Mouse (Mus musculus) myocyte (in vitro differentiated cells): Measurements from ENCODE around the gene Olfr799. TPM values are rescaled to one million over a fixed set of nuclear protein-coding genes. Genes with fewer than 3 reads are reported as not detected.

Experiments
- H3K27me3 ChIP-seq: one replicate; pipeline ENCODE4 v1.6.1; 2011; ENCODE audit not compliant: control insufficient read depth, insufficient read depth, insufficient read length
- H3K36me3 ChIP-seq: one replicate; pipeline ENCODE4 v1.6.1; 2011; ENCODE audit not compliant: control insufficient read depth, insufficient read depth
- H3K4me2 ChIP-seq: one replicate; pipeline ENCODE4 v1.6.1; 2011; ENCODE audit warnings: low read depth, control low read depth
- H3K4me3 ChIP-seq: one replicate; pipeline ENCODE4 v1.5.1; 2011; ENCODE audit warnings: mild to moderate bottlenecking, control low read depth, moderate library complexity
- H3K79me2 ChIP-seq: one replicate; pipeline ENCODE4 v1.6.1; 2011; ENCODE audit not compliant: control insufficient read depth, insufficient read depth
- H3ac ChIP-seq: one replicate; pipeline ENCODE4 v1.6.1; 2011; ENCODE audit not compliant: control insufficient read depth, insufficient read length
- CEBPB ChIP-seq: IDR thresholded peaks from 2 replicates; pipeline ENCODE4 v1.6.1; 2011; ENCODE audit warnings: mild to moderate bottlenecking, moderate library complexity; ENCODE audit not compliant: poor library complexity, insufficient read depth, severe bottlenecking
- E2F4 ChIP-seq: IDR thresholded peaks from one replicate; pipeline ENCODE4 v1.6.1; 2011; ENCODE audit warnings: mild to moderate bottlenecking, control low read depth, moderate library complexity; ENCODE audit not compliant: insufficient read depth
- MAX ChIP-seq: IDR thresholded peaks from one replicate; pipeline ENCODE4 v1.6.1; 2011; ENCODE audit warnings: low read depth, mild to moderate bottlenecking, control low read depth
- MYOD1 ChIP-seq, 3 experiments: IDR thresholded peaks; one replicate each; pipeline ENCODE4 v1.6.1; 2011; ENCODE audit warnings: control low read depth in 2 of 3, low read depth in 2 of 3, mild to moderate bottlenecking in 2 of 3, moderate library complexity in 1 of 3; ENCODE audit not compliant: insufficient read length in 2 of 3, control insufficient read depth in 1 of 3
- MYOG ChIP-seq, 3 experiments: IDR thresholded peaks; one replicate each; pipeline ENCODE4 v1.6.1; 2011; ENCODE audit warnings: control low read depth in 2 of 3, low read depth in 2 of 3, mild to moderate bottlenecking in 2 of 3; ENCODE audit not compliant: insufficient read length in 2 of 3, control insufficient read depth in 1 of 3, insufficient read depth in 1 of 3
- POLR2A ChIP-seq: IDR thresholded peaks from one replicate; pipeline ENCODE4 v1.6.1; 2011; ENCODE audit warnings: low read depth, mild to moderate bottlenecking, control low read depth, moderate library complexity; ENCODE audit not compliant: insufficient read length
- POLR2AphosphoS2 ChIP-seq: IDR thresholded peaks from one replicate; pipeline ENCODE4 v1.6.1; 2011; ENCODE audit warnings: low read depth, control low read depth; ENCODE audit not compliant: insufficient read length
- REST ChIP-seq: IDR thresholded peaks from one replicate; pipeline ENCODE4 v1.6.1; 2011; ENCODE audit warnings: mild to moderate bottlenecking, control low read depth, moderate library complexity; ENCODE audit not compliant: insufficient read depth, insufficient read length
- SRF ChIP-seq: IDR thresholded peaks from one replicate; pipeline ENCODE4 v1.6.1; 2011; ENCODE audit warnings: low read depth; ENCODE audit not compliant: control insufficient read depth, insufficient read length
- TCF12 ChIP-seq: IDR thresholded peaks from one replicate; pipeline ENCODE4 v1.6.1; 2011; ENCODE audit warnings: mild to moderate bottlenecking, control low read depth; ENCODE audit not compliant: poor library complexity, insufficient read depth, severe bottlenecking
- TCF3 ChIP-seq: IDR thresholded peaks from one replicate; pipeline ENCODE4 v1.6.1; 2011; ENCODE audit warnings: low read depth, control low read depth; ENCODE audit not compliant: insufficient read length
- USF1 ChIP-seq: IDR thresholded peaks from one replicate; pipeline ENCODE4 v1.6.1; 2011; ENCODE audit warnings: low read depth, mild to moderate bottlenecking, control low read depth, moderate library complexity
- polyA plus RNA-seq: library from polyadenylated mRNA; unstranded; fragments of >200 nt; fragmentation: generic; extraction: Trizol; gene quantifications from one replicate; pipeline ENCODE4 v1.2.1, GENCODE M21; 2012; ENCODE audit warnings: missing spikeins

Olfr799 gene
- polyA plus RNA-seq, 1 experiment, result not detected

GRCm38 (mm10) chr10:129694186-129694585 is 56.9 kb downstream of the Olfr799 start, which contains the start of gene Olfr803:
TSS of gene Olfr803 (minus strand) at chr10:129694286.
- Histone ChIP-seq H3K36me3 (no peaks in the 10 kb centered on the region), H3ac (no peak within 1 kb of the TSS), H3K27me3 (no peaks in the 10 kb centered on the region), H3K4me3 (no peak within 1 kb of the TSS), H3K79me2 (no peaks in the 10 kb centered on the region), H3K4me2 (no peak within 1 kb of the TSS)
- TF ChIP-seq CEBPB (no peak), MYOD1 (IDR thresholded peaks at IDR 0.05; ENCODE audit: control insufficient read depth in 1 of 3, insufficient read length in 2 of 3, low read depth in 2 of 3) (no peak), POLR2A (no peak), TCF3 (no peak), REST (no peak), POLR2AphosphoS2 (no peak), SRF (no peak), MYOG (IDR thresholded peaks at IDR 0.05; ENCODE audit: control insufficient read depth in 1 of 3, insufficient read depth in 1 of 3, insufficient read length in 2 of 3, low read depth in 2 of 3) (no peak), MAX (no peak), E2F4 (no peak), USF1 (no peak), TCF12 (no peak)

Other genes with a start within 250 kb of the Olfr799 start
- not detected for gene Olfr785, start 232.1 kb upstream of the Olfr799 start, polyA plus RNA-seq
- gene Olfr786, start 210.2 kb upstream of the Olfr799 start, polyA plus RNA-seq, result not detected
- gene Olfr787, start 175.6 kb upstream of the Olfr799 start, polyA plus RNA-seq, result not detected
- gene Olfr788, start 166.5 kb upstream of the Olfr799 start, polyA plus RNA-seq, result not detected
- gene Olfr789, start 152.7 kb upstream of the Olfr799 start, polyA plus RNA-seq, result not detected
- gene Olfr790, start 139.0 kb upstream of the Olfr799 start, polyA plus RNA-seq, result not detected
- not detected for gene Olfr791, start 115.7 kb upstream of the Olfr799 start, polyA plus RNA-seq
- gene Olfr792, start 98.3 kb upstream of the Olfr799 start, polyA plus RNA-seq, result not detected
- gene Olfr794, start 69.8 kb upstream of the Olfr799 start, polyA plus RNA-seq, result not detected
- gene Olfr796, start 24.9 kb upstream of the Olfr799 start, polyA plus RNA-seq, result not detected
- gene Olfr798, start 9.6 kb upstream of the Olfr799 start, polyA plus RNA-seq, result not detected
- gene Olfr800, start 20.2 kb downstream of the Olfr799 start, polyA plus RNA-seq, result not detected
- not detected for gene Olfr801, start 36.4 kb downstream of the Olfr799 start, polyA plus RNA-seq
- gene Olfr802, start 50.7 kb downstream of the Olfr799 start, polyA plus RNA-seq, result not detected
- not detected for gene Olfr803, start 56.8 kb downstream of the Olfr799 start, polyA plus RNA-seq
- gene Olfr804, start 65.7 kb downstream of the Olfr799 start, polyA plus RNA-seq, result not detected
- 0.08 TPM for gene Olfr805, start 91.9 kb downstream of the Olfr799 start, polyA plus RNA-seq
- not detected for gene Olfr806, start 104.4 kb downstream of the Olfr799 start, polyA plus RNA-seq
- gene Olfr807, start 120.3 kb downstream of the Olfr799 start, polyA plus RNA-seq, result not detected
- not detected for gene Olfr808, start 128.0 kb downstream of the Olfr799 start, polyA plus RNA-seq
- gene Olfr809, start 137.2 kb downstream of the Olfr799 start, polyA plus RNA-seq, result not detected
- gene Olfr810, start 157.4 kb downstream of the Olfr799 start, polyA plus RNA-seq, result 0.04 TPM
- not detected for gene Olfr811, start 166.9 kb downstream of the Olfr799 start, polyA plus RNA-seq
- not detected for gene Olfr812, start 208.6 kb downstream of the Olfr799 start, polyA plus RNA-seq
- gene Olfr813, start 217.9 kb downstream of the Olfr799 start, polyA plus RNA-seq, result not detected
- not detected for gene Olfr814, start 242.4 kb downstream of the Olfr799 start, polyA plus RNA-seq